Mouse (Mus musculus) heart, postnatal 10 days (tissue): ENCODE data around the gene Polr2l. TPM values are rescaled to one million over a fixed set of nuclear protein-coding genes. Genes with fewer than 3 reads are reported as not detected.

Experiments
- DNase-seq, 2 experiments: peaks; one replicate each; pipeline ENCODE4 v3.0.0; 2021
- intact Hi-C: fragments of 180-260 bp; cut with DNase I; formaldehyde crosslinking; loops from one replicate; pipeline ENCODE4 v1.15.1; 2025
- total RNA-seq, 2 experiments: library from RNA; stranded (reverse); gene quantifications; 2 replicates each; pipeline ENCODE4 v1.2.3; 2021

Gene Polr2l
- total RNA-seq, 2 experiments from 2014 or later, result 59.8 to 65.5 TPM

- intact Hi-C loops, result no loop called here
- no peak for DNase-seq
Measured at GRCm38 (mm10) chr7:141435856-141436522, 38.9 kb downstream of the Polr2l start.

DNA sequence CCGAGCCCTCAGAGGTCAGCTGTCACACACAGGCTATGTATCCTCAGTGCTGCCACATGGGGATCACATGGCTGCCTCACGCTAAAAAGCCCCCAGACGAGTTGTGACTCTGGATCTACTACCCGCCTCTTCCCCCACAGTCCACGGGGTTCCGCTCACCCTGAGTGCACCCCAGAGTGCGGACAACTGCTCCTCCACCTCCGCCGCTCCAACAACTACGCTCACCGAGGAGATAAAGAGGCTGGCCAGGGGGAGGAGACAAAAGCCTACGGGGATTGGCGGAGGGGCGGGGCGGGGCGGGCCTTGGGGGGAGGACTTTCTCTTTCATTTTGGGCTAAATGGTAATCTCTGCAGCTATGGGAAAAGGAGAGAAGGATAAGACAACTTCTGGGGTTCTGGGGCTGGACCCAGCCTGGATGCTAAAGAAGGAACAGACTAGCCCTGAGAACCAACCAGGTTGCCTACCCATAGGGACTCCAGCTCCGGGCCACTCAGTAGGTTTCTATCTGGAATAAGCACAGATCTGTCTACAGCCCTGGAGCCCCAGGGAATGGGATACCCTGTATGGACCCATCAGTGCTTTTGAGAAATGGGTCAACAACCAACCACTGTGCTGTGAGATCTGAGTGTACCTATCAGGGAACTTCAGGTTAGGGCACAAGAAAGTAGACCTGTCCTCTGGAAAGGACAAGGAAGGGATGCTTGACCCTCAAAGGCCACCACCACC lies 39.6 kb downstream of the Polr2l start:
- intact Hi-C loops, result no loop called here
- DNase-seq, result peak; percentile 71 to 75

- DNase-seq, result peak; percentile 60 to 69
- intact Hi-C loops, result no loop called here
Measured at GRCm38 (mm10) chr7:141434464-141434863, 40.5 kb downstream of the Polr2l start.

DNA sequence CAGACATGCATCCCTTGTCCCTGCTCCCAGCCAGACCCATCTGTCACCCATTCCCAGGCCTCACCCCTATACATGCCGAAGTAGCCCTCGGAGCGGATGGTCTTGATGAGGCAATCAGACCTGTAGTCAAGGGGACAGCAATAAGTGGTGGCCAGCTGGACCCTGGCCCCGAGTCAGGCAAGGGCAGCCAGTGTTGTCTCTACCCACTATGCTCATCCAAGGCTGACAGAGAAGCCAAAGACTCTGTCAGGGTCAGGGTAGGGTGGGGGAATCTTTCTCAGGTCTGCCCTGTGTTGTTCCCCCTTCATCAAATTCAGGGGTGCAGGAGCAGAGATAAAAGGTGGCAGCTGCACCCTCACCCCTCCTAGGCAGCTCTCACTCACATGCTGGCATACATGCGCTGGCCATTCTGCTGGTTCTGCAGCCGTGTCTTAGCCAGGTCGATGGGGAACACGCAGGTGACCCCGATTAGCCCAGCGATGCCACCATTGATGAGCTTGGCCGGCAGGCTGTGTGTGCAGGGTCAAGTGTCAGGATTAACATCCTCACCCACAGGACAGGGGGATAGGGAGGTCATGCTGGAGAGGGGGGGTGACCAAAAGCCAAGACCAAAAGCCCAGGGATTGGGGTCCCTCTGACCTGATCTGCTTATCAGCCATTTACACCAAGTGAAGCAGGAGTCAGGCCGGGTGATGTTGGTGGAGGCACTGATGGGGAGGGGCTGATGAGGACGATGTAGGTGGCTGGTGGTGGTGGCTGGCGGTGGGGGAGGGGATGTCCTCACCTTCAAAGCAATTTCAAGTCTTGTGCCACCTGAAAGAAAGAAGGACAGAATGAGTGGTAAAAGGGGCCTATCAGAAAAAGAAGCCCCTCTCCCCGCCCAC lies 41.2 kb downstream of the Polr2l start:
- intact Hi-C loops, result no loop called here
- no peak for DNase-seq

GRCm38 (mm10) chr7:141432741-141433516 lies 42.0 kb downstream of the Polr2l start:
- intact Hi-C loops, result no loop called here
- DNase-seq, result peak; percentile 83

DNA sequence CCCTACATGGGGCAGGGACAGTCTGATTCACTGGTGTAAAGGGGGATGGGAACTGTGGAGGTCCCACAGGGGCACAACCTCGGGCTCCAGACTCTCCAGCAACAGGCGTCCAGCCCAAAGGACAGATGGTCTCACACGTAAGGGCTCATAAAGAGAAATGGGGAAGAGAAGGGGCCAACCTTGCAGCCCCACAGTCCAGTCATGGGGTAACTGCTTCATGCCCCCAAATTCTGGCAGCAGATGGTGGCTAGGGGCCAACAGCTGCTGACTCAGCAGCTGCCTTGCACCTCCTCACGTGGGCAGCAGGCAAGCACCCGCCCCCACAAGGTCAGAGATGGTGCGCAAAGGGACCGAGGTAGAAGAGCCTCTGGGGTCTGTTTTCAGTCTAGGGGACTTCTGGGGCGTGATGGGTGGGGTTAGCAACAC lies 42.7 kb downstream of the Polr2l start:
- DNase-seq, result peak; percentile 74 to 78
- intact Hi-C loops, result no loop called here

GRCm38 (mm10) chr7:141431434-141432185 lies 43.3 kb downstream of the Polr2l start:
- intact Hi-C loops, result no loop called here
- no peak for DNase-seq

DNA sequence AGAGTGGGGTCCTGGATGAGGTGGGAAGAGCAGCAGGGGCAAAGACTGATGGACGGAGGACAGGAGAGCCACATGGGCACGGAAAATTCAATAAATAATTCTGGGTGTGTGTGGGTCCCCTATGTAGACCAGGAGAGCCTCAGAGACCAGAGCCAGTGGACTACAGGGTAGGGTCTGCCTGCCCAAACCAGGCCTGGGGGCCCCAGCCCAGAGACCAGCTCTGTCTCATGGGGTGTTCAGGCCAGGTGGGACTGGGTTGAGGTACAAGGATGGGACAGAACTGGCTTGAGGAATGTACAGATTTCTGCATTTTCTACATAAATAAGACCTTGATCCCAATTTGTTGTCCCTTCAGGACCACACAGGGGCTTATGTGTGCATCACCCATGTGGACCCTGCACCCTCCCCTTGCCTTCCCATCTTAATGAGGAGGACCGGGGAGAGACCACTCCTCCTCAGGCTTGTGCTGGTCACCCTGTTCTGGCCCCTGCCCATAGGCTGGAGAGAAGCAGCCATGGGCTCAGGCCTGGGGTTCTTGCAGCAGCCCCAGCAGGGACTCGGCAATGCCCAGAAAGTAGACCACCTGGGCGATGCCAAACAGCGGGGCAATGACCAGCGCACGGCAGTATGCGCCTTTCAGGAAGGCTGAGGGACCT lies 44.2 kb downstream of the Polr2l start:
- intact Hi-C loops, result no loop called here
- no peak for DNase-seq

DNA sequence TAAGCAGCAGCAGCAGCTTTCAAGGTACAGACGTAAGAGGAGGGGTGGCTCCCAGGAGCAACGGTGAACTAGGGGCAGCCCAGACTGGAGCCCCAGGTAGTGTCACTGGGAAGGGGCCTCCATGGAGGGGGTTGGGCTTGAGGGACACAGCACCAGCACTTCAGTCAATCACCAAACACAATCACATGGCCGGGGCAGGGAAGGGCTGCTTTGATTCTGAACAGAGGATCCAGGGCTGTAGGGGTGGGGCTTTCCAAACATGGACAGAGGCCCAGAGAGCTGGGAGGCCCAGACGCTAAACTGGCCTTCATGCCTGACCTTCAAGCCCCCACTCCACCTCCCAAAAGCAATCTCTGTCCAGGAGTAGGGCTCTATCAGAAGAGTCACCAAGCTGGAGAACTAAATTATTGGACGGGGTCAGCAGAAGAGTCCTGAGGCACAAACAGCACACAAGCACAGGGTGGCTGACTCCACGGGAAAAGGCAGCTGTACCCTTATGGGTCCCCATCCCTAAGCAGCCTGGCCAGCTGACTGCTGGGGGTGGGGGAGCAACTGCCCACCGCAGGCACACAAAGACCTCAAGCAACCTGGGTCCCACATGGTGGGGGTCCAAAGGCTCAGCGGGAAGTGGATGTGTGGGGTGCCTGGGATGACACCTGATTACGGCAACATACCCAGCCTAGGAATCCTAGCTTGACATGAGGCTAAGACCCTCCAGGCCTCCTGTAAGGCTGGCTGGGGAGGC lies 44.9 kb downstream of the Polr2l start:
- intact Hi-C loops, result no loop called here
- DNase-seq, result peak; percentile 38 to 49

DNA sequence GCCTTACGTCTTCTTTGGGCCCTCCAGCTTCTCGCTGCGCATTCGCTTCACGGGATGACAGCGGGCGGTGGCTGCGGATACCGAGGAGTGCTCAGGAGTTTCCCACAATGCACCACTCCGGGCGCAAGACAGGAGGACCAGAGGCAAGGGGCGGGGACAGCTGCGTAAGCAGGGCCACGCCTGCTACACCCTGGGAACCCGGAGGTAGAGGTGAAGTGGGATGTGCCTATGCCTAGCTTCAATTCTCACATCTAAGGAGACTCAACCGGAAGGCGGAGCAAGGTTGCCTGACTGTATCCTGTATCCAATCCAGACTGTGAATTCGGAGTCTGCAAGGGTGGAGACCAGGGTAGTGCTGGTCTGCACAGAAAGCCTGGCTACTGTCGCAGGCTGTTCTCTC lies 45.6 kb downstream of the Polr2l start, which contains the start of gene Cend1:
TSS of gene Cend1 (minus strand) at position 182 of the 400 bp plus-strand sequence.
- intact Hi-C loops, result no loop called here

DNA sequence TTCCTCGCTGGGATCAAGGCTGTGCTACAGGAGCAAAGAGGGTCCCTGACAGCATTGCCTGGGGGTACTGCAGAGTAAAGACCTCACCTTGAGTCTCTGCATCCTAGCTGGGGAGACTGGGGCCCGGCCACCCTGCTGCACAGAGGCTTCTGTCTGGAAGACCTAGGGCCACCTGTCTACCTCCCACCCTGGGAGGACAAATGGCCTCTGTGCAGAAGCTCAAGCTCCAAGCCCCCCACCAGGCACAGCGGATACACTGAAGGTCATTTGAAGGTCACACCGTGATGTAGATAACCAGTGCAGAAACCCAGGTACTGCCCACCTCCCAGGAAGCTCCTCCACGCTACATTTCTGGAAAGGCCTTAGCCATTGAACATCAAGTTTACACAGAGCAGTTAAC lies 46.2 kb downstream of the Polr2l start:
- intact Hi-C loops, result no loop called here
- no peak for DNase-seq

More for the DNA sequence above, 45.6 kb downstream of the Polr2l start, which contains the start of gene Cend1:
- DNase-seq, result peak; percentile 57 to 65

DNA sequence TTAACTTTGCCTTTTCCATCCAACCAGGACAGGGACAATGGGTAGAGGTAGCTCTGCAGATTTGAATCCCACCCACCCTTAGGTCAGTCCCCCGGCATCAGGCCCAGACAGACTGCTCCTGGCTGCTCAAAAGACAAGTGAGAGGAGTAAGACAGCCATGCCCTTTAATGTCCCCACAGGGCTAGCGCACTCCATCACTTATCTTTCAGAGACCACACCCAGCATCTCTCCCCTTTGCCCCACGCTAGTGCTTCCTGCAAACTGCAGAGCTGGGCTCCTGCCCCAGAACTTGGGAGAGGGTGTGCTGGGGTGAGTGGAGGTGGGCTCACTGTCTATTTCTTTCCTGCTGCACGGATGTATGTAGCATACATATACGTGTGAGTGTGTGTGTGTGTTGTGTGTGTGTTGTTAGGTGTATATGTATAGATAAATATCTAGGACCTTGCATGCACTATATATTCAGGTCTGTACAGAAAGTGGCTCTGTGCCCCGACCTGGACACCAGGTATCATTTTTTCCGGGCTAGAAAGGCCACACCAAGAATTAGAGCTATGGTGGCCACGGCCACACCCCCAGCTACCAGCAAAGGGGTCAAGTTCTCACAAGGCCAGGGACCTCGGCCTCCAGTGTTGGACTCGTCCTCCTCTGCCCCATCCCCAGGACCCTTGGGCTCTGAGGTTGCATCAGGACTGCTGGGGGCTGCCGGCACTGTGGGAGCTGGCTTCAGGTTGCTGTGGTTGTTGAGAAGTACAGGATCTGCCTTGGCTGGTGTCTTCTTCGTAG lies 47.8 kb downstream of the Polr2l start:
- no peak for DNase-seq
- intact Hi-C loops, result no loop called here

DNA sequence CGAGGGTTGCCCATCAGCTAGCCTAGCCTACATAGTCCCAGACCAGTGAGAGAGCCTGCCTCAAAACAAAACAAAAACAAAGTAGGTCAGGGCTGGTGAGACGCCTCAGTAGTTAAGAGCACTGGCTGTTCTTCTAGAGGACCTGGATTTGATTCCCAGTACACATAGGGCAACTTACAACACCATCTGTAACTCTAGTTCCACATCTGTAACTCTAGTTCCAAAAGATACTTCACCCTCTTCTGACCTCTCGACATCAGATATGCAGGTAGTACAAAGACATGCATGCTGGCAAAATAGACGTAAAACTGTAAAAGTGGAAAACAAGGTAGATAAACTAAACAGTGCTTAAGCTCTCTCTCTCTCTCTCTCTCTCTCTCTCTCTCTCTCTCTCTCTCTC lies 51.1 kb downstream of the Polr2l start:
- DNase-seq, result no peak
- intact Hi-C loops, result no loop called here

Other genes with a start within 250 kb of the Polr2l start
- gene Phrf1, start 246.3 kb downstream of the Polr2l start, total RNA-seq, result 10 to 100 TPM; 46.1 to 47.4 TPM
- 1 to 10 TPM; 1.7 TPM for gene Irf7, start 208.7 kb downstream of the Polr2l start, total RNA-seq
- not detected for gene Cdhr5, start 198.3 kb downstream of the Polr2l start, total RNA-seq
- under 1 TPM in 1 of 2 experiments, not detected in 1; 0.48 TPM for gene Sct, start 196.0 kb downstream of the Polr2l start, total RNA-seq
- gene Drd4, start 183.1 kb downstream of the Polr2l start, total RNA-seq, result not detected
- gene Deaf1, start 147.4 kb downstream of the Polr2l start, total RNA-seq, result 10 to 100 TPM; 25.0 to 27.0 TPM
- 10 to 100 TPM; 13.5 to 14.7 TPM for gene Tmem80, start 147.4 kb downstream of the Polr2l start, total RNA-seq
- gene Eps8l2, start 136.3 kb downstream of the Polr2l start, total RNA-seq, result 1 to 10 TPM; 2.8 to 3.0 TPM
- gene Taldo1, start 82.9 kb downstream of the Polr2l start, total RNA-seq, result 100 to 1,000 TPM; 137 to 155 TPM
- 10 to 100 TPM; 12.2 to 15.0 TPM for gene Gatd1, start 61.0 kb downstream of the Polr2l start, total RNA-seq
- gene Cend1, start 45.6 kb downstream of the Polr2l start, total RNA-seq, result 1 to 10 TPM; 1.6 TPM
- 10 to 100 TPM; 53.3 to 59.8 TPM for gene Slc25a22, start 37.2 kb downstream of the Polr2l start, total RNA-seq
- gene Pidd1, start 31.1 kb downstream of the Polr2l start, total RNA-seq, result 1 to 10 TPM; 2.3 to 3.5 TPM
- 1,000 to 10,000 TPM; 1,065 to 1,124 TPM for gene Rplp2, start 27.8 kb downstream of the Polr2l start, total RNA-seq
- 100 to 1,000 TPM; 244 to 353 TPM for gene Pnpla2, start 19.9 kb downstream of the Polr2l start, total RNA-seq
- gene Cracr2b, start 14.0 kb downstream of the Polr2l start, total RNA-seq, result 10 to 100 TPM; 23.2 to 26.1 TPM
- 100 to 1,000 TPM; 297 to 312 TPM for gene Cd151, start 7.7 kb downstream of the Polr2l start, total RNA-seq
- 10 to 100 TPM; 37.3 to 38.9 TPM for gene Tspan4, start 108 bp upstream of the Polr2l start, total RNA-seq
- 10 to 100 TPM; 32.7 to 37.3 TPM for gene Chid1, start 64.7 kb upstream of the Polr2l start, total RNA-seq
- 10 to 100 TPM; 60.4 to 60.9 TPM for gene Ap2a2, start 87.0 kb upstream of the Polr2l start, total RNA-seq
- gene Muc6, start 180.2 kb upstream of the Polr2l start, total RNA-seq, result not detected
- gene Muc2, start 215.2 kb upstream of the Polr2l start, total RNA-seq, result 1 to 10 TPM in 1 of 2 experiments, under 1 TPM in 1; 0.74 to 1.3 TPM